In genomic region chr11:89165278-89165677, GRCm38 (mm10) we compare ENCODE assay signal across 9 mouse cellular contexts.
DNase-seq lines count a peak whose midpoint lies in the region; TF ChIP-seq lines count a peak whose summit lies in the region.
"Had no signal": no experiment of that assay in that cellular context is flagged by ENCODE, and none has a peak within 500 bp of the region (broad histone marks: within the 10 kb centered on the region; RNA-seq: fewer than 3 reads in every experiment).

No protein-coding gene starts in this region.

- dilution Hi-C loops in CH12.LX (cut with MboI; ENCODE audit: extremely low pct_ligation_motif_present, extremely low pct_unique_long_range_greater_than_20kb, low sequenced_read_pairs), result no loop called here

- H3K9me3 ChIP-seq in CH12.LX (replicated peaks; ENCODE audit: low read length), result no peaks in the 10 kb centered on the region
- H3K9me3 ChIP-seq: limb, embryonic 13.5 days had no signal

- TF ChIP-seq CTCF in CH12.LX (conservative IDR thresholded peaks at IDR 0.05 in 1 of 2, IDR thresholded peaks at IDR 0.05 in 1 of 2; ENCODE audit: low read depth in 2 of 2, low read length in 2 of 2), result peak; percentile 98
- TF ChIP-seq CTCF in lung, adult 2 months (IDR thresholded peaks at IDR 0.05; ENCODE audit: insufficient read depth, low read length), result peak; percentile 97

- no peak for TF ChIP-seq EP300 in CH12.LX (IDR thresholded peaks at IDR 0.05; ENCODE audit: low read length)

- H3K9ac ChIP-seq in CH12.LX (ENCODE audit: insufficient read depth, low read depth), result no peak overlapping the region
- H3K9ac ChIP-seq: limb, embryonic 13.5 days had no signal

- no peak overlapping the region for H3K4me2 ChIP-seq in CH12.LX (ENCODE audit: insufficient read depth, low read depth, poor library complexity, severe bottlenecking)
- H3K4me2 ChIP-seq: limb, embryonic 13.5 days had no signal

- H3K4me3 ChIP-seq in CH12.LX (replicated peaks in 1 of 3; ENCODE audit: low read depth in 2 of 3, low read length in 2 of 3, poor library complexity in 1 of 3), result no peak overlapping the region
- no peak overlapping the region for H3K4me3 ChIP-seq in lung, adult 2 months (replicated peaks; ENCODE audit: extremely low read depth, low read depth, low read length)
- H3K4me3 ChIP-seq: limb, embryonic 13.5 days had no signal

- no peaks in the 10 kb centered on the region for H3K79me2 ChIP-seq in CH12.LX (replicated peaks; ENCODE audit: control insufficient read depth, extremely low read depth, insufficient read depth, poor library complexity, severe bottlenecking)

- in situ Hi-C loops in CH12.LX (cut with MboI; ENCODE audit: low pct_ligation_motif_present, low pct_unique_long_range_greater_than_20kb, low sequenced_read_pairs), result loop anchor here (25.0 kb wide), 1 partner anchor 547 kb away; no protein-coding TSS in a partner anchor

- peak; percentile 97 for TF ChIP-seq RAD21 in CH12.LX (IDR thresholded peaks at IDR 0.05; ENCODE audit: low read depth, low read length)

- DNase-seq in CH12.LX (ENCODE audit: extremely low read depth), result peak; percentile 92
- DNase-seq in adrenal gland, adult 2 months, result peak; percentile 77
- peak; percentile 92 for DNase-seq in embryo, embryonic 10 days (ENCODE audit: low spot score)
- peak; percentile 84 for DNase-seq in gastrocnemius, postnatal 14 days
- DNase-seq in kidney, postnatal 36 days, result peak; percentile 69 to 93
- DNase-seq in lung, adult 2 months, result peak; percentile 78
- peak; percentile 85 for DNase-seq in retina, postnatal 1 day
- DNase-seq in thymus, postnatal 4 days, result peak; percentile 95

- H3K4me1 ChIP-seq in CH12.LX (ENCODE audit: control insufficient read depth in 1 of 2, insufficient read depth in 2 of 2), result no peaks in the 10 kb centered on the region
- no peaks in the 10 kb centered on the region for H3K4me1 ChIP-seq in lung, adult 2 months (ENCODE audit: control insufficient read depth, insufficient read depth, low read length)
- H3K4me1 ChIP-seq: limb, embryonic 13.5 days had no signal

- intact Hi-C loops in gastrocnemius, postnatal 14 days (cut with DNase I; ENCODE audit: low total_unique reads), result loop anchor here (5.0 to 10.0 kb wide), 2 partner anchors 60 to 242 kb away; no protein-coding TSS in a partner anchor

- no peaks in the 10 kb centered on the region for H3K36me3 ChIP-seq in CH12.LX (replicated peaks in 1 of 2; ENCODE audit: control insufficient read depth in 1 of 2, insufficient read depth in 1 of 2, low read length in 1 of 2)
- H3K36me3 ChIP-seq: limb, embryonic 13.5 days had no signal

- H3K27me3 ChIP-seq in CH12.LX (replicated peaks), result no peaks in the 10 kb centered on the region

- WGBS in lung, adult 2 months, result 12% methylated on average over 6 of the region's 6 CpGs

- no peak for TF ChIP-seq POLR2A in CH12.LX (IDR thresholded peaks at IDR 0.05; ENCODE audit: low read depth, low read length)
- no peak for TF ChIP-seq POLR2A in lung, adult 2 months (IDR thresholded peaks at IDR 0.05; ENCODE audit: borderline replicate concordance, extremely low read depth, low read depth, low read length)

- H3K27ac ChIP-seq in CH12.LX (ENCODE audit: insufficient read depth, low read depth), result no peak overlapping the region
- H3K27ac ChIP-seq: limb, embryonic 13.5 days had no signal

TF ChIP-seq in CH12.LX, 34 proteins besides CTCF, POLR2A, EP300 and RAD21:
- peak; percentile 97 for TF ChIP-seq SMC3 (IDR thresholded peaks at IDR 0.05; ENCODE audit: low read depth, low read length)
- peak; percentile 65; the same call in 1 of the 2 replicates for TF ChIP-seq MYC (IDR thresholded peaks at IDR 0.05; ENCODE audit: low read depth, low read length)
- TF ChIP-seq USF2 (conservative IDR thresholded peaks at IDR 0.05; ENCODE audit: low read depth, low read length), result no peak
- TF ChIP-seq ZC3H11A (IDR thresholded peaks at IDR 0.05; ENCODE audit: low read depth, low read length), result peak; percentile 80
